Mouse (Mus musculus): ENCODE measurements at regions not wholly inside any gene's neighbourhood (a gene's known extent, or its start where the extent isn't known, plus 50 kb on each side); places are given as distances from the start of the nearest gene placed in this dataset.
A peak's percentile ranks its signal among the peaks of the same experiment; 100 is the strongest.
"Not testable (repeated sequence)": the region's sequence is repeated elsewhere in the genome, so short reads cannot be mapped to it uniquely, and the experiment has no call there.

- DNase-seq = no peak
Measured at GRCm38 (mm10) chr15:90291848-90292247, 67.7 kb downstream of the Alg10b start.

GRCm38 (mm10) chr15:90294353-90294922, 70.3 kb downstream of the Alg10b start:
- no peak for DNase-seq

GRCm38 (mm10) chr15:90298566-90298965, 74.5 kb downstream of the Alg10b start:
- no peak for DNase-seq

- DNase-seq = no peak
Measured at GRCm38 (mm10) chr15:90303393-90303792, 79.3 kb downstream of the Alg10b start.

GRCm38 (mm10) chr15:90305051-90305450, 80.9 kb downstream of the Alg10b start:
- DNase-seq = peak; percentile 2

GRCm38 (mm10) chr15:90306866-90307265, 82.8 kb downstream of the Alg10b start:
- DNase-seq = no peak

- not testable (repeated sequence) for DNase-seq
Measured at GRCm38 (mm10) chr15:90308433-90308832, 84.3 kb downstream of the Alg10b start.

GRCm38 (mm10) chr15:90308869-90309268, 84.8 kb downstream of the Alg10b start:
- DNase-seq = no peak

GRCm38 (mm10) chr15:90309664-90310063, 85.6 kb downstream of the Alg10b start:
- DNase-seq = no peak

GRCm38 (mm10) chr15:90321774-90322173, 97.7 kb downstream of the Alg10b start:
- no peak for DNase-seq

GRCm38 (mm10) chr15:90333275-90333674, 109.2 kb downstream of the Alg10b start:
- DNase-seq = no peak

- no peak for DNase-seq
Measured at GRCm38 (mm10) chr15:90333766-90334165, 109.7 kb downstream of the Alg10b start.

GRCm38 (mm10) chr15:90334406-90334805, 110.3 kb downstream of the Alg10b start:
- no peak for DNase-seq

GRCm38 (mm10) chr15:90335506-90335905, 111.4 kb downstream of the Alg10b start:
- DNase-seq = no peak

GRCm38 (mm10) chr15:90340089-90340488, 116.0 kb downstream of the Alg10b start:
- DNase-seq = no peak

- DNase-seq = no peak
Measured at GRCm38 (mm10) chr15:90341261-90341660, 117.2 kb downstream of the Alg10b start.

GRCm38 (mm10) chr15:90343771-90344170, 119.7 kb downstream of the Alg10b start:
- no peak for DNase-seq

- no peak for DNase-seq
Measured at GRCm38 (mm10) chr15:90344956-90345355, 120.8 kb downstream of the Alg10b start.

- no peak for DNase-seq
Measured at GRCm38 (mm10) chr15:90346162-90346561, 122.1 kb downstream of the Alg10b start.

GRCm38 (mm10) chr15:90346757-90347156, 122.6 kb downstream of the Alg10b start:
- DNase-seq = no peak

GRCm38 (mm10) chr15:90351898-90352297, 127.8 kb downstream of the Alg10b start:
- no peak for DNase-seq

GRCm38 (mm10) chr15:90365656-90366055, 141.5 kb downstream of the Alg10b start:
- DNase-seq = no peak

- no peak for DNase-seq
Measured at GRCm38 (mm10) chr15:90377959-90378358, 153.8 kb downstream of the Alg10b start.

- DNase-seq = no peak
Measured at GRCm38 (mm10) chr15:90396961-90397360, 172.8 kb downstream of the Alg10b start.
